Mouse (Mus musculus) liver, embryonic 14.5 days (tissue): ENCODE results near the gene Tmx4. TPM values are rescaled to one million over a fixed set of nuclear protein-coding genes. Genes with fewer than 3 reads are reported as not detected.
A peak's percentile ranks its signal among the peaks of the same experiment; 100 is the strongest.

ENCODE experiments used
- ATAC-seq: fragments of 200-750 bp; cut with Nextera tagmentation; 2 replicates; pipeline ENCODE4 v1.8.0; 2017; ENCODE audit warnings: moderate number of reproducible peaks, mild to moderate bottlenecking, moderate library complexity; ENCODE audit not compliant: insufficient read depth
- DNase-seq, 3 experiments: peaks; one replicate each; pipeline ENCODE4 v3.0.0-alpha.2; 2012 to 2013; ENCODE audit warnings: low read depth in 3 of 3, low spot score in 3 of 3
- H3K27ac ChIP-seq: fragments of 300-500 bp; sonication (generic); 2 replicates; pipeline ENCODE4 v1.5.1; 2014; ENCODE audit warnings: moderate library complexity, mild to moderate bottlenecking, control low read depth, inconsistent platforms
- H3K27me3 ChIP-seq: fragments of 300-500 bp; sonication (generic); 2 replicates; pipeline ENCODE4 v1.6.1; 2014; ENCODE audit warnings: mild to moderate bottlenecking, low read length, moderate library complexity; ENCODE audit not compliant: control insufficient read depth, insufficient read depth
- H3K36me3 ChIP-seq: fragments of 300-500 bp; sonication (generic); replicated peaks from 2 replicates; pipeline ENCODE4 v1.6.1; 2014; ENCODE audit warnings: low read depth; ENCODE audit not compliant: control insufficient read depth, insufficient read depth
- H3K4me1 ChIP-seq, 2 experiments: fragments of 200-500 bp in 1 of 2; fragments of 300-500 bp in 1 of 2; sonication (generic) in 1 of 2; replicated peaks; 2 replicates each; pipeline ENCODE4 v1.6.1; 2012 to 2014; ENCODE audit warnings: antibody characterized with exemption in 1 of 2, inconsistent platforms in 1 of 2, low read length in 1 of 2; ENCODE audit not compliant: control insufficient read depth in 2 of 2, insufficient read depth in 2 of 2
- H3K4me2 ChIP-seq: fragments of 300-500 bp; sonication (generic); 2 replicates; pipeline ENCODE4 v1.6.1; 2014; ENCODE audit warnings: low read depth, mild to moderate bottlenecking, control low read depth, moderate library complexity
- H3K4me3 ChIP-seq, 2 experiments: fragments of 200-500 bp in 1 of 2; fragments of 300-500 bp in 1 of 2; sonication (generic) in 1 of 2; 2 replicates each; pipeline ENCODE4 v1.5.1; 2012 to 2014; ENCODE audit warnings: low read depth in 2 of 2, low read length in 2 of 2, mild to moderate bottlenecking in 2 of 2, control low read depth in 1 of 2, inconsistent platforms in 1 of 2, moderate library complexity in 1 of 2; ENCODE audit not compliant: insufficient read depth in 1 of 2
- H3K9ac ChIP-seq: fragments of 300-500 bp; sonication (generic); replicated peaks from 2 replicates; pipeline ENCODE4 v1.6.1; 2014; ENCODE audit warnings: mild to moderate bottlenecking, control low read depth, moderate library complexity
- H3K9me3 ChIP-seq: fragments of 300-500 bp; sonication (generic); 2 replicates; pipeline ENCODE4 v1.6.1; 2016; ENCODE audit warnings: low read length, mixed read lengths; ENCODE audit not compliant: control insufficient read depth
- CTCF ChIP-seq: IDR thresholded peaks from 2 replicates; pipeline ENCODE4 v1.5.1; 2016; ENCODE audit warnings: antibody characterized with exemption, low read depth, control low read depth
- EP300 ChIP-seq: IDR thresholded peaks from 2 replicates; pipeline ENCODE4 v1.6.1; 2016; ENCODE audit warnings: antibody characterized with exemption, low read depth
- WGBS: fragments of 180-500 bp; shearing (Covaris S2); extraction: QIAGEN DNeasy Blood & Tissue Kit; methylation state at CpG from one replicate; pipeline ENCODE4 v1.1.7; 2014; ENCODE audit not compliant: insufficient replicate concordance; 5-methylcytosine and 5-hydroxymethylcytosine counted together
- polyA plus RNA-seq, 2 experiments: library from polyadenylated mRNA; depleted of rRNA in 1 of 2; stranded (reverse) in 1 of 2; unstranded in 1 of 2; fragments of >200 nt; fragmentation: Nextera tagmentation in 1 of 2; extraction: Ambion mirVana in 1 of 2; gene quantifications; 2 replicates each; pipeline versions ENCODE4 v1.2.1 to v1.2.3; 2012 to 2014

Tmx4 gene
- polyA plus RNA-seq (2012; rRNA removed), result 3.3 and 4.6 TPM in 2 replicates
- polyA plus RNA-seq (2014; fragmentation: Nextera tagmentation; extraction: Ambion mirVana), result 9.6 and 10.0 TPM in 2 replicates

- WGBS, result under 1% methylated on average over 57 of the region's 57 CpGs
- peak within 1 kb of the TSS; percentile 94 for H3K27ac ChIP-seq
- TF ChIP-seq CTCF (0 out of 2 replicates have a peak, but pooled peaks have one; percentile 10), EP300 (no peak)
- DNase-seq, result peak; percentile 92 to 94 (median 93)
- H3K4me3 ChIP-seq, result peak within 1 kb of the TSS; percentile 69 to 83
- no peaks in the 10 kb centered on the region; the same call in 1 of the 2 replicates for H3K27me3 ChIP-seq
- H3K36me3 ChIP-seq, result no peaks in the 10 kb centered on the region
- ATAC-seq, result peak; percentile 99
- no peaks in the 10 kb centered on the region for H3K9me3 ChIP-seq
- peaks cover 13% of the 10 kb centered on the region in 2 experiments for H3K4me1 ChIP-seq
- H3K4me2 ChIP-seq, result peak within 1 kb of the TSS; percentile 78
- H3K9ac ChIP-seq, result peak within 1 kb of the TSS; percentile 88
Measured at GRCm38 (mm10) chr2:134643514-134644300, at the start of gene Tmx4. Tmx4 (minus strand) TSS chr2:134644145.

GRCm38 (mm10) chr2:134692125-134692524, 48.2 kb upstream of the Tmx4 start:
- no peak for TF ChIP-seq EP300
- H3K27ac ChIP-seq, result no peak overlapping the region
- 18% methylated on average over 1 of the region's 1 CpGs for WGBS
- H3K36me3 ChIP-seq, result no peaks in the 10 kb centered on the region
- DNase-seq (no peak), ATAC-seq (no peak)
- H3K4me3 ChIP-seq, result no peak overlapping the region
- H3K4me1 ChIP-seq, result no peaks in the 10 kb centered on the region
- H3K9ac ChIP-seq, result no peak overlapping the region
- H3K4me2 ChIP-seq, result no peak overlapping the region
- no peaks in the 10 kb centered on the region for H3K9me3 ChIP-seq
- H3K27me3 ChIP-seq, result no peaks in the 10 kb centered on the region

- Histone ChIP-seq H3K27me3 (no peaks in the 10 kb centered on the region), H3K4me1 (no peaks in the 10 kb centered on the region), H3K9me3 (no peaks in the 10 kb centered on the region), H3K27ac (no peak overlapping the region), H3K4me3 (no peak overlapping the region), H3K4me2 (no peak overlapping the region), H3K36me3 (no peaks in the 10 kb centered on the region), H3K9ac (no peak overlapping the region)
- TF ChIP-seq EP300 (no peak), CTCF (no peak)
- DNase-seq (no peak), ATAC-seq (no peak)
- WGBS, result 61% methylated on average over 7 of the region's 7 CpGs
Measured at GRCm38 (mm10) chr2:134691055-134691454, 47.1 kb upstream of the Tmx4 start.

GRCm38 (mm10) chr2:134682326-134682725, 38.4 kb upstream of the Tmx4 start:
- WGBS, result 69% methylated on average over 3 of the region's 3 CpGs
- no peak overlapping the region for H3K4me3 ChIP-seq
- no peak for TF ChIP-seq CTCF
- no peak for TF ChIP-seq EP300
- no peaks in the 10 kb centered on the region for H3K9me3 ChIP-seq
- ATAC-seq (no peak), DNase-seq (no peak)
- no peaks in the 10 kb centered on the region for H3K4me1 ChIP-seq
- no peaks in the 10 kb centered on the region for H3K36me3 ChIP-seq
- H3K27me3 ChIP-seq, result no peaks in the 10 kb centered on the region
- no peak overlapping the region for H3K27ac ChIP-seq
- no peak overlapping the region for H3K9ac ChIP-seq
- H3K4me2 ChIP-seq, result no peak overlapping the region

- H3K4me3 ChIP-seq, result no peak overlapping the region
- H3K9ac ChIP-seq, result no peak overlapping the region
- no peaks in the 10 kb centered on the region for H3K4me1 ChIP-seq
- H3K27me3 ChIP-seq, result no peaks in the 10 kb centered on the region
- DNase-seq (no peak), ATAC-seq (no peak)
- WGBS, result 25% methylated on average over 9 of the region's 9 CpGs
- H3K36me3 ChIP-seq, result no peaks in the 10 kb centered on the region
- no peaks in the 10 kb centered on the region for H3K9me3 ChIP-seq
- no peak overlapping the region for H3K4me2 ChIP-seq
- TF ChIP-seq CTCF (peak; percentile 39; the same call in 1 of the 2 replicates), EP300 (no peak)
- H3K27ac ChIP-seq, result no peak overlapping the region
Measured at GRCm38 (mm10) chr2:134681271-134681961, 37.5 kb upstream of the Tmx4 start.
